Mouse (Mus musculus) layer of hippocampus, adult 2 months (tissue): Measurements from ENCODE around the gene Phlpp1. TPM values are rescaled to one million over a fixed set of nuclear protein-coding genes. Genes with fewer than 3 reads are reported as not detected.

Experiments
- DNase-seq, 2 experiments: peaks; one replicate each; pipeline ENCODE4 v3.0.0; 2022; ENCODE audit warnings: low spot score in 2 of 2
- H3K27ac ChIP-seq: fragments of 200-600 bp; 2 replicates; pipeline ENCODE4 v1.8.1; 2022
- H3K4me3 ChIP-seq: fragments of 200-600 bp; 2 replicates; pipeline ENCODE4 v1.8.1; 2022; ENCODE audit warnings: mild to moderate bottlenecking
- CTCF ChIP-seq: fragments of 200-600 bp; conservative IDR thresholded peaks from 2 replicates; pipeline ENCODE4 v1.8.1; 2022; ENCODE audit warnings: antibody characterized with exemption, mild to moderate bottlenecking, moderate library complexity
- total RNA-seq, 2 experiments: library from RNA; stranded (reverse); gene quantifications; 2 replicates each; pipeline ENCODE4 v1.2.3; 2021

The Phlpp1 gene
- total RNA-seq, 2 experiments from 2014 or later: 82.6 to 87.3 TPM

DNA sequence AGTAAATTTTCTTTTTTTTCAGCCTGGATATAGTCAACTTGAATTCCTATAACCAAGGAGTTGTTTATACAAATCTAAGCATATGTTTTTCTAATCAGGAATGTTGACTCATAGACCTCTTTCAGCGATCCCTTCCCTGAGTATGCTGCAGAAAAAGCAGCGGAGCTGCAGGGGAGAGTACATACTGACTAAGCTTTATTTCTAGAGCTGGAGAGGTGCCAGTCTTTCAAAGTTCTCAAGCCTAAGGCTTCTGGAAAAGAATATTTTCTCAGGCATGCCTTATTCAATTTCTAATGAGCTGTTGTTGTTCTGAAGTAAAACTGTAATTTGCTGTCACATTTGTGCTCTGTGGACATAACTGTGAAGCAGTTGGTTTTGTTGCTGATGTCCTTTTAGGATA, 70.6 kb downstream of the Phlpp1 start:
- DNase-seq: peak; percentile 43 to 55
- Histone ChIP-seq H3K4me3 (no peak overlapping the region), H3K27ac (peak overlapping the region; percentile 89)
- no peak for TF ChIP-seq CTCF

DNA sequence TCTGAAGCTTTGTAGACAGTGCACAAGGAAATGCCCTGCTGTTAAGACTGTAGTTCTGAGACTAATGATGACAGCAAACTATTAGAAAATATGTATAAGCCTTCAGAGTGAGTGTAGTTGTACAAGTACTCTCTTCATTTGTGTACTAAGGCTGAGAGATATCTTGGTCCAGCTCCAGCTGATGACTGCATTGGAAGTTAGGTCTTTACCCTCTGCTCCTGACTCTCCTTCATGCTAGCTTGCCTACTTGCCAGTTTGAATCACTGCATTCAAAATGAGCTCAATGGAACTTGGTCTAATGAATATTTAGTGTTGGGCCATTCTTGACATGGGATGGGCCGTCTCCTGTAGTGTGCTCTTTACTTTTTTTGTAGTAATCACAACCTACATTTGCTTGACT, 71.8 kb downstream of the Phlpp1 start:
- peak overlapping the region; percentile 73 for H3K27ac ChIP-seq
- DNase-seq: no peak
- no peak for TF ChIP-seq CTCF

GRCm38 (mm10) chr1:106244245-106244644, 72.7 kb downstream of the Phlpp1 start:
- no peak for TF ChIP-seq CTCF
- Histone ChIP-seq H3K4me3 (no peak overlapping the region), H3K27ac (peak overlapping the region; percentile 73)
- DNase-seq: no peak

More for the DNA sequence above, 71.8 kb downstream of the Phlpp1 start:
- H3K4me3 ChIP-seq: no peak overlapping the region

DNA sequence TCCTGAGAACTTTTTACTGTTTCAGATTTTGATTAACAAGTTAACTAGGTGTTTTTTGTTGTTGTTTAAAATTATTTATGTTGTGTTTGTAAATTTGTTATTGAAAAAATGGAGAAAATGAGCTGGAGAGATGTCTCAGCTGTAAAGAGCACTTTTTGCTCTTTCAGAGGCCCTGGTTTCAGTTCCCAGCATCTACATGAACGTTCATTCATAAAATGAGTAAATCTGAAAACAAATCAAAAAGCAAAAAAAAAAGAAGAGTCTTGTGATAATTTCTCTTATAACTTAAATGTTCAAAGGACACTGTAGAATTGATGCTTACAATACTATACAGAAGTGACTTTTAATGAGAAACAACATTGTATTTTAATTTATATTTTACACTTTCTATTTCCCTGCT, 82.5 kb downstream of the Phlpp1 start:
- DNase-seq: no peak
- no peak overlapping the region for H3K27ac ChIP-seq

DNA sequence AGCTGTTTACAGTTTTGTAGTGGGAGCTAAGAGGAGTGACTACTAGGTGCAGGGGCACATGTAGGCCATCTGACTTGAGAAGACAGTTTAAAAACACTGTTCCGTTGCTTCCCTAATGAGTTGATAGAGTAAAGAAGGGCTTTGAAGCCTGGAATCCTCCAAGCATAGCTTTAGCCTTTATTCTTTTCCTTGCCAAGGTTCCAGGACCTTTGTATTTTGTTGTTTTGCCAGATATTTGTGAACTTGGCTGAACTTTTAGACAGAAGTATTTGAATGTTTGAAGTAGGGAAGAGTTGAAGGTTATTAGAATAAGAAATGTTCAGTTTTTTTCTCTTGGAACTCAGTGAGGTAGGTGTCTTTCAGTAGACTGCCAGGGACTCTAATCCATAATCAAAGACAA, 85.6 kb downstream of the Phlpp1 start:
- DNase-seq: no peak
- no peak overlapping the region for H3K27ac ChIP-seq

More for the DNA sequence above, 82.5 kb downstream of the Phlpp1 start:
- TF ChIP-seq CTCF: no peak
- H3K4me3 ChIP-seq: no peak overlapping the region

GRCm38 (mm10) chr1:106268028-106268799, 96.7 kb downstream of the Phlpp1 start:
- H3K27ac ChIP-seq: no peak overlapping the region
- TF ChIP-seq CTCF: no peak
- H3K4me3 ChIP-seq: no peak overlapping the region
- DNase-seq: no peak

More for the DNA sequence above, 85.6 kb downstream of the Phlpp1 start:
- no peak overlapping the region for H3K4me3 ChIP-seq
- TF ChIP-seq CTCF: no peak

- no peak overlapping the region for H3K27ac ChIP-seq
- DNase-seq: no peak
- no peak for TF ChIP-seq CTCF
- no peak overlapping the region for H3K4me3 ChIP-seq
Measured at GRCm38 (mm10) chr1:106269337-106269736, 97.8 kb downstream of the Phlpp1 start.

DNA sequence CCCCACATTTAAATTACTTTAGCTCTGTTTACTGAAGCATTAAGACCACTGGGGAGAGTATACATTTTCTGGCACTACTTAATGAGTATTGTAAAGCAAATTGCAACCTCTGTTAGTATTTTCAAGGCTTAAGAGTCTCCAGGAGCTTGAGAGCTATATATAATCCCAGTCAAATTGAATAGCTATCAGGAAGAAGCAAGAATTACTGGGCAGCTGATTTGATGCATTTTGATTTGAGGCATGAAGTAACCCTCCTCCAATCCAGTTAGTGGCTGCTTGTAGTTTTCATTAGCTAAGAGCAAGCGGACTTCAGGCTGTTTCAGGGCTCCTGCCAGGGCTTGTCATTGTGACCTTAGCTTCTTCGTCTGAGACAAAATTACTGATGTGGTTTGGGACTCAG, 101.4 kb downstream of the Phlpp1 start:
- TF ChIP-seq CTCF: no peak
- DNase-seq: no peak
- no peak overlapping the region for H3K4me3 ChIP-seq
- no peak overlapping the region for H3K27ac ChIP-seq

DNA sequence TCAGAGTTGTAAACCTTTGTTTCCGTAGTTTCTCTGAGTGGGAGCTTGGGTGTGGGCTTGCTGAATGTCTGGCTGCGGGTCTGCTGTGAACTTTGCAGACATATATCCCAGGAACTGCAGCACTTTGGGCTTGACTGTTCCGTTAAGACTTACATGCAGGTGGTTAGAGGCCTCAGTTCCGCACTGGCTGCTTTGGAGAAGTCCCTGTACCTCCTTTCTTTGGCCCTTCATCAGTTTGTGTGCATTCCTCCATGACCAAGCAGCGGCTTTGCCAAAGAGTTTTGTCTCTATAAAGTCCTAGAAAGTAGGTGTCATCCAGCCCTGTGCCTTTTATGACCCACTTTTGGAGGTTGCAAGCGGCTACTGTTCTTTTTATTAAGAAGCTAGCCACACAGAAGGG, 102.2 kb downstream of the Phlpp1 start:
- no peak overlapping the region for H3K4me3 ChIP-seq
- no peak for TF ChIP-seq CTCF
- no peak for DNase-seq
- no peak overlapping the region; the same call in 1 of the 2 replicates for H3K27ac ChIP-seq

DNA sequence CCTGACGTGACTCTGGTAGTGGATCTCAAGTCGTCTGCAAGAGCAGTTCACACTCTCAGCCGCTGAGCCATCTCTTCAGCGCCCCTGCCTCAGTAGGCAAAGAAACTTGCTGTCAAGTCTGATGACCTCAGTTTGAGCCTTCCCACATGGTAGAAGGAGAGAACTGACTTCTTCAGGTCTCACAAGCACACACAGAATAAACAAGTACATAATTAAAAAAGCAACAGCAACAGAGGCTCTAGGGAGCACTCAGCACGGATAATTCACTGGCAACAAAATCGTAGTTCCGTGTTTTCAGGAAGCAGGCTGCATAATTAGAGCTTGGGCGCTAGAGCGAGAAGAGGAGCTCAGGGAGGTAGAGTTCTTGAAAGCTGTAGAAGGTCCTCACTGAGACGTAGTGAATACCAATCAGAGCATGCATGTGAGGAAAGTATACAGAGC, 103.0 kb downstream of the Phlpp1 start:
- no peak for DNase-seq
- no peak overlapping the region for H3K4me3 ChIP-seq
- H3K27ac ChIP-seq: peak overlapping the region; percentile 76

DNA sequence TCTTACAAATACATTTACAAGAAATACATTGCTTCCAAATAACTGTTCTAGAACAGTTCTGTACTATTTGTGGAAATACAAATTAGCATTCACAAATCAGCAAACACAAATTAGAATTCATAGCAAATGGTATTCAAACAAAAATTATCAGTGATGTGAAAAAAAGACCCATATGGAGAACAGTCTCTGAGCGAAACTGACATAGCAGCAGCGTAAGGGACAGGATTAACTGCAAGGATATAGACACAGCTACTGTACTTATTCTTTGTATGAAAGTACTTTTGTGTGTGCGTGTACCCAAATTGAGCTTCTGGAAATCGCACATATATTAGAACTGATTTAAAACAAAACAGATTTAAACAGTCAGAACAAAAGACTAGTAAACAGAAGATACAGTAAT, 103.6 kb downstream of the Phlpp1 start:
- TF ChIP-seq CTCF: no peak
- DNase-seq: no peak
- Histone ChIP-seq H3K4me3 (no peak overlapping the region), H3K27ac (peak overlapping the region; percentile 76)

More for the DNA sequence above, 103.0 kb downstream of the Phlpp1 start:
- TF ChIP-seq CTCF: no peak

GRCm38 (mm10) chr1:106275731-106276130, 104.2 kb downstream of the Phlpp1 start:
- TF ChIP-seq CTCF: no peak
- H3K4me3 ChIP-seq: no peak overlapping the region
- no peak for DNase-seq
- H3K27ac ChIP-seq: peak overlapping the region; percentile 76

DNA sequence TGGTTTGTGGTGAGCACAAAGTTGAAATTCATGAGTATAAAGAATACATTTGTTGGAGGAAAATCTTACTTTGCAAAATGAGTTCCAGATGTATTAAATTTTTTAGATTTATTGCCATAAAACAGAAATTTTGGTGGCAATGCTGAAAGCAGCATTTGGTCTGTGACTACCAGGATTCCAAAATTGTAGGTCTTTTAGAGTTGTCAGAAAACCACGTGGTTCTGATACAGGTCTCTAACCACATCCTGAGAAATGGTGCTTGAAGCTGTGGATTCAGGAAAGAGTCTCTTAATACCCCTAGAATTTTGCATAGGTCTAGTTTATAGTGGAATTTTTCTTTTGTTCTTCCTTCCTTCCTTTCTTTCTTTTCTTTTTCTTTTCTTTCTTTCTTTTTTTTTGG, 105.3 kb downstream of the Phlpp1 start:
- H3K4me3 ChIP-seq: no peak overlapping the region
- no peak for DNase-seq
- H3K27ac ChIP-seq: 0 out of 2 replicates have a peak overlapping the region, but pooled peaks have one; percentile 23
- no peak for TF ChIP-seq CTCF

DNA sequence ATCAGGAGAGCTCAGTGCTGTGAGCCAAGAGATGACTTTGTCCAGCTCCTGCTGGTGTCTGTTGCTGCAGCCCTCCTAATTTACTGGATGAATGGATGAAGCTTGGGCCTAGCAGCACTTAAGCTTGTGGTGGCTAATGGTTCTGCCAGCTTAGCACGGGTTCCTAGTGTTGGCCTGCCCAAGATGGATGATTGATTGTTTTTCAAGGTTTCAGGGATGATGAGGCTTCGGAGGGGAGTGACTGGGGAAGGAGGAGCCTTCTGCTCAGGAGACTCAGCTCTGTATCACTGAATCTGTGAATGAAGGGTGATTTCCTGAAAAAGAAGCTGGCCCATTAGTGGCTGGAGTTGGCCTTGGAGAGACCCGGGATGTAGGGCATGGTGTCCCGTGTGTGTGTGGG, 105.7 kb downstream of the Phlpp1 start:
- no peak for DNase-seq
- 0 out of 2 replicates have a peak overlapping the region, but pooled peaks have one; percentile 23 for H3K27ac ChIP-seq
- no peak overlapping the region for H3K4me3 ChIP-seq
- no peak for TF ChIP-seq CTCF
